Mouse (Mus musculus) kidney, postnatal 0 days (tissue): Measurements from ENCODE around the gene Prdm10. TPM values are rescaled to one million over a fixed set of nuclear protein-coding genes. Genes with fewer than 3 reads are reported as not detected.

Experiments used
- ATAC-seq: fragments of 200-750 bp; cut with Nextera tagmentation; replicated peaks from 2 replicates; pipeline ENCODE4 v1.8.0; 2017; ENCODE audit warnings: low read depth, moderate number of reproducible peaks, moderate TSS enrichment, moderate library complexity; ENCODE audit not compliant: low FRiP score
- DNase-seq: peaks from one replicate; pipeline ENCODE4 v3.0.0-alpha.2; 2016; ENCODE audit warnings: low spot score
- H3K27ac ChIP-seq: fragments of 300-500 bp; sonication (generic); 2 replicates; pipeline ENCODE4 v1.5.1; 2014; ENCODE audit warnings: mild to moderate bottlenecking
- H3K27me3 ChIP-seq: fragments of 300-500 bp; sonication (generic); 2 replicates; pipeline ENCODE4 v1.6.1; 2014; ENCODE audit warnings: low read length, mixed read lengths; ENCODE audit not compliant: insufficient read depth
- H3K36me3 ChIP-seq: fragments of 300-500 bp; sonication (generic); 2 replicates; pipeline ENCODE4 v1.6.1; 2014; ENCODE audit warnings: low read length, mixed read lengths; ENCODE audit not compliant: insufficient read depth
- H3K4me1 ChIP-seq: fragments of 300-500 bp; sonication (generic); replicated peaks from 2 replicates; pipeline ENCODE4 v1.6.1; 2014; ENCODE audit warnings: antibody characterized with exemption, low read length, mixed read lengths; ENCODE audit not compliant: insufficient read depth
- H3K4me2 ChIP-seq: fragments of 300-500 bp; sonication (generic); 2 replicates; pipeline ENCODE4 v1.6.1; 2014; ENCODE audit warnings: mild to moderate bottlenecking, low read length, moderate library complexity, mixed read lengths
- H3K4me3 ChIP-seq: fragments of 300-500 bp; sonication (generic); replicated peaks from 2 replicates; pipeline ENCODE4 v1.5.1; 2014; ENCODE audit warnings: low read depth, low read length
- H3K9ac ChIP-seq: fragments of 300-500 bp; sonication (generic); 2 replicates; pipeline ENCODE4 v1.6.1; 2014; ENCODE audit warnings: low read depth, low read length
- H3K9me3 ChIP-seq: fragments of 300-500 bp; sonication (generic); replicated peaks from 2 replicates; pipeline ENCODE4 v1.6.1; 2016; ENCODE audit warnings: low read length, inconsistent platforms, mixed read lengths
- CTCF ChIP-seq: IDR thresholded peaks from 2 replicates; pipeline ENCODE4 v1.5.1; 2016; ENCODE audit warnings: antibody characterized with exemption, low read depth, mild to moderate bottlenecking, moderate library complexity
- WGBS: fragments of 180-500 bp; shearing (Covaris S2); extraction: QIAGEN DNeasy Blood & Tissue Kit; methylation state at CpG from one replicate; pipeline ENCODE4 v1.1.7; 2014; 5-methylcytosine and 5-hydroxymethylcytosine counted together
- polyA plus RNA-seq: library from polyadenylated mRNA; unstranded; fragments of >200 nt; fragmentation: Nextera tagmentation; extraction: Ambion mirVana; gene quantifications from 2 replicates; pipeline ENCODE4 v1.2.1, GENCODE M21; 2015

Prdm10 gene
- polyA plus RNA-seq, 1 experiment from 2014 or later: 1.9 TPM

DNA sequence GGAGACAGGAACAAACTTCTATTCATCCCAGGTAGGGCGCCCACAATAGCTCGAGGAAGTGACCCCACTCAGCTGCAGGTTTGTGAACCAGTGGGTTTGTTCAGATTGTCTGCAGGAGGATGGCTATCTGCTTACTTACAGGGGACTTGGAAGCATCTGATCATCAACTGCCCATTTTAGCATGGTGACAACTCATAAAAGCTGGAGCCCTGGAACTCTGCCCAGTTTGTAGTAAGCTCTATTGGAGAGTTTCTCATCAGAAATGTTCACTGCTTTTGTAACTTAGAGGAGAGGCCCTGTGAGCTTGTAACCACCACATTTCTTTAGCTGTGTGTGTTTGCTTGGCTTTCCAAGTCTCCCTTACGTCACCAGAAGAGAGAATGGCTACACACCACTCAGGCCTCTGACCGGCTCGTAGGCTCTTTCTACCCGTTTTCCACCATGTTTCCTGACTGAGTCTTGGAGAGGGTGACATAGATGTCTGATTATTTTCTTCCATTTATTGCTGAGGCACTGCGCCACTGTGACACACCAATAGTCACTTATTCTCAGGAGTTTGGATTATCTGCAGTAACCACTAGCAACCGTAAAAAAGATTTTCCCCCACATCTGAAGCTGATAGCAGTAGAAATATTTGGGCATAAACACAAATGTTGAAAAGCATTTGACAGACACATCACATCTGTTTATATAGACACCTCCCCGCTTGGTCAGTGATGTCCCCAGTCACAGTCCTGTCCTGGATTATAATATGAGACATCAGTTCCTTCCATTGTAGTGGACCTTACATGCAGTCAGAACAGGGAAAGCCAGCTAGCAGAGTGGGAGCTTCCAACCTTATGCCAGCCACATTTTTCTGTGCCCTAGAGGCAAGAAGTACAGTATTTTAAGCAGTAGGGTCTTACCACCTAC lies 83.6 kb downstream of the Prdm10 start:
- Histone ChIP-seq H3K36me3 (peaks cover 11% of the 10 kb centered on the region; the same call in 1 of the 2 replicates), H3K9me3 (no peaks in the 10 kb centered on the region), H3K4me2 (no peak overlapping the region), H3K4me1 (no peaks in the 10 kb centered on the region), H3K4me3 (no peak overlapping the region), H3K27ac (no peak overlapping the region), H3K27me3 (no peaks in the 10 kb centered on the region), H3K9ac (no peak overlapping the region)
- WGBS: 89% methylated on average over 9 of the region's 9 CpGs
- TF ChIP-seq CTCF: no peak
- DNase-seq (no peak), ATAC-seq (no peak)

DNA sequence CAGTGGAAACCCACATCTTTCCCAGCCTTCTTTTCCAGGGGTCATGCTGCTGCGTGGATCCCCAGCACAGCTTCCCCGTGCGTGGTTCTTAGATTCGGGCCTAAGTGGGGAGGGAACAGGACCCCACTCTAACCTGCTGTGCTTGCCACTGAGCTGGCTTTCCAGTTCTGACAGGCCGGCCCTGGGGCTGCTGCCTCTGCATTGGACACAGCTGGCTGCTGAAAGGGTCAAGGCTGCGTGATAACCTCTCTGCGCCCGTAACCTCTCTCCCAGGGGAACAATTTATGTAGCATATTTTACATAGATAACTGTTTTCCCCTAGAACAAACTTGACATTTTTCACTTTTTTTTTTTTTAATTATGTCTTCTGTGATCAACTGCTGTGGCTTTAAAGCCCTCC lies 84.7 kb downstream of the Prdm10 start:
- ATAC-seq: no peak
- H3K4me1 ChIP-seq: no peaks in the 10 kb centered on the region
- H3K36me3 ChIP-seq: peaks cover 8% of the 10 kb centered on the region; the same call in 1 of the 2 replicates
- no peak for TF ChIP-seq CTCF
- H3K4me2 ChIP-seq: no peak overlapping the region
- H3K27me3 ChIP-seq: no peaks in the 10 kb centered on the region
- no peak overlapping the region for H3K9ac ChIP-seq
- DNase-seq: no peak
- no peak overlapping the region for H3K4me3 ChIP-seq
- no peak overlapping the region for H3K27ac ChIP-seq
- H3K9me3 ChIP-seq: no peaks in the 10 kb centered on the region
- WGBS: 62% methylated on average over 8 of the region's 8 CpGs

GRCm38 (mm10) chr9:31371740-31372139 lies 91.4 kb downstream of the Prdm10 start:
- WGBS: 91% methylated on average over 3 of the region's 3 CpGs
- Histone ChIP-seq H3K9me3 (no peaks in the 10 kb centered on the region), H3K9ac (no peak overlapping the region), H3K27ac (no peak overlapping the region), H3K4me1 (no peaks in the 10 kb centered on the region), H3K4me3 (no peak overlapping the region), H3K4me2 (no peak overlapping the region), H3K36me3 (0 out of 2 replicates have a peak, but pooled peaks cover 6% of the 10 kb centered on the region), H3K27me3 (no peaks in the 10 kb centered on the region)
- no peak for DNase-seq
- no peak for TF ChIP-seq CTCF
- ATAC-seq: no peak

DNA sequence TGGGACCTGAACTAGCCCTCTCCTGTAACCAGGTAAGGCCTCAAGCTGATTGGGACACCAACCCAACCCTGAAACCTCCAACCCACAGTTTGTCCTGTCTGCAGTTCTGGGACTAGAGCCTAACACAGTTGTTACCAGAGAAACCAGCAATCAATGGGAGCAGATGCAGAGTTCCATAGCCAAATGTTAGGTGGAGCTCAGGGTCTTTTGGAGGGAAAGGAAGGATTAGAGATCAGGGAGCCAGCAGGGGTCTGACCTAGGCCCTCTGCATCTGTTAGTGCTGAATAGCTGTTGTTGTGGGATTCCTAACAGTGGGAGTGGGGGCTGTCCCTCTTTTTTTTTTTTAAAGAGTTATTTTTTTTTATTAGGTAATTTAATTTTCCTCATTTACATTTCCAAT lies 96.3 kb downstream of the Prdm10 start:
- Histone ChIP-seq H3K9me3 (no peaks in the 10 kb centered on the region), H3K4me2 (no peak overlapping the region), H3K4me3 (no peak overlapping the region), H3K4me1 (no peaks in the 10 kb centered on the region), H3K36me3 (0 out of 2 replicates have a peak, but pooled peaks cover 3% of the 10 kb centered on the region), H3K27me3 (no peaks in the 10 kb centered on the region), H3K27ac (no peak overlapping the region), H3K9ac (no peak overlapping the region)
- TF ChIP-seq CTCF: no peak
- ATAC-seq (no peak), DNase-seq (no peak)

DNA sequence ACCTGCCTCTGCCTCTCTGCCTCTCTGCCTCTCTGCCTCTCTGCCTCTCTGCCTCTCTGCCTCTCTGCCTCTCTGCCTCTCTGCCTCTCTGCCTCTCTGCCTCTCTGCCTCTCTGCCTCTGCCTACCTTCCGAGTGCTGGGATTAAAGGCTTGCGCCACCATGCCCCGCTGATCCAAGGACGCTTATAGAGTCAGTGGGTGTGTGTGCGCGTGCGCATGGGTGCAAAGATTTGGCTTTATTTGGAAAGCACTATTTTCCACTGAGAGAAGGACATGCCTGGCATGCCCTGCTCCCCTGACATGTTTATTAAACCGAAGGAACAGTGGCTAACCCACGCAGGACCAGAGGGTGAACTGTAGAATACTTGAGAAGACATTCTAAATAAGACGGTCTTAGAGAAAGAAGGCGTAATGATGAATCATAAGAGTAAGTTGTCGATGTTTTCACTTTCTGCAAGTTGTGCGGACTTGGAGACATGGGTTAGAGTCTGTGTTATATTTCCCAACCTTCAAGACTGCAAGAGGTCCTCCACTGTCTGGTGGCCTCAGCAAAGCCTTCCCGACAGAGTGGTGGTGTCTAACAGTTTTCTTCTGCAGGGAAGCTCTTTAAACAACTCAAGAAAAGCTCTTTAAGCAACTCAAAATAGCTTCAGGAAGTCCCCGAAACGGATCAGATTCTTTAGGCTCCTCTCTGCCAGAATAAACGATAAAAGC lies 104.6 kb downstream of the Prdm10 start:
- 76% methylated on average over 17 of the region's 17 CpGs for WGBS
- TF ChIP-seq CTCF: no peak
- H3K27ac ChIP-seq: no peak overlapping the region
- H3K9me3 ChIP-seq: no peaks in the 10 kb centered on the region
- no peak overlapping the region for H3K4me3 ChIP-seq
- no peaks in the 10 kb centered on the region for H3K36me3 ChIP-seq
- H3K4me1 ChIP-seq: peaks cover 8% of the 10 kb centered on the region; the same call in 1 of the 2 replicates
- no peaks in the 10 kb centered on the region for H3K27me3 ChIP-seq
- peak overlapping the region; percentile 83; the same call in 1 of the 2 replicates for H3K4me2 ChIP-seq
- H3K9ac ChIP-seq: no peak overlapping the region
- DNase-seq (no peak), ATAC-seq (no peak)

GRCm38 (mm10) chr9:31385500-31385869 lies 105.1 kb downstream of the Prdm10 start:
- no peaks in the 10 kb centered on the region for H3K36me3 ChIP-seq
- H3K27me3 ChIP-seq: no peaks in the 10 kb centered on the region
- H3K9ac ChIP-seq: 0 out of 2 replicates have a peak overlapping the region, but pooled peaks have one; percentile 93
- H3K4me1 ChIP-seq: peaks cover 8% of the 10 kb centered on the region; the same call in 1 of the 2 replicates
- H3K4me3 ChIP-seq: peak overlapping the region; percentile 96
- H3K27ac ChIP-seq: no peak overlapping the region
- H3K9me3 ChIP-seq: no peaks in the 10 kb centered on the region
- DNase-seq (no peak), ATAC-seq (peak; percentile 8; the same call in 1 of the 2 replicates)
- peak overlapping the region; percentile 83 for H3K4me2 ChIP-seq
- no peak for TF ChIP-seq CTCF
- WGBS: 15% methylated on average over 4 of the region's 4 CpGs
